Mouse (Mus musculus) CH12.LX (cell line): ENCODE measurements around the gene Txnip. TPM values are rescaled to one million over a fixed set of nuclear protein-coding genes. Genes with fewer than 3 reads are reported as not detected.

Experiments used
- DNase-seq: peaks from one replicate; pipeline ENCODE4 v3.0.0-alpha.2; 2013; ENCODE audit errors: extremely low read depth
- H3K27ac ChIP-seq: 2 replicates; pipeline ENCODE4 v1.5.1; 2012; ENCODE audit warnings: low read depth, mild to moderate bottlenecking, control low read depth, moderate library complexity; ENCODE audit not compliant: insufficient read depth
- H3K27me3 ChIP-seq: replicated peaks from 2 replicates; pipeline ENCODE3; 2012; ENCODE audit warnings: inconsistent platforms
- H3K36me3 ChIP-seq, 2 experiments: replicated peaks in 1 of 2; 2 replicates each; pipeline versions ENCODE3 to v1.6.1; 2012; ENCODE audit warnings: inconsistent platforms in 1 of 2, low read length in 1 of 2, mild to moderate bottlenecking in 1 of 2, mixed read lengths in 1 of 2, moderate library complexity in 1 of 2; ENCODE audit not compliant: control insufficient read depth in 1 of 2, insufficient read depth in 1 of 2
- H3K4me1 ChIP-seq, 2 experiments: 2 replicates each; pipeline ENCODE4 v1.6.1; 2012; ENCODE audit warnings: inconsistent platforms in 1 of 2, moderate library complexity in 1 of 2; ENCODE audit not compliant: insufficient read depth in 2 of 2, control insufficient read depth in 1 of 2
- H3K4me2 ChIP-seq: 2 replicates; pipeline ENCODE4 v1.6.1; 2012; ENCODE audit warnings: low read depth, mild to moderate bottlenecking, control low read depth; ENCODE audit not compliant: poor library complexity, insufficient read depth, severe bottlenecking
- H3K4me3 ChIP-seq, 3 experiments: fragments of 150-350 bp in 1 of 3; sonication (generic) in 1 of 3; replicated peaks in 1 of 3; 2 replicates each; pipeline versions ENCODE3 to v1.5.1; 2011 to 2012; ENCODE audit warnings: low read depth in 2 of 3, low read length in 2 of 3, mild to moderate bottlenecking in 2 of 3, moderate library complexity in 2 of 3, control low read depth in 1 of 3, improper control_type of control experiment in 1 of 3, inconsistent platforms in 1 of 3, mixed read lengths in 1 of 3; ENCODE audit not compliant: poor library complexity in 1 of 3
- H3K79me2 ChIP-seq: replicated peaks from 2 replicates; pipeline ENCODE4 v1.6.1; 2012; ENCODE audit warnings: mild to moderate bottlenecking, moderate library complexity; ENCODE audit not compliant: control insufficient read depth, poor library complexity, insufficient read depth, severe bottlenecking; ENCODE audit errors: extremely low read depth
- H3K9ac ChIP-seq: 2 replicates; pipeline ENCODE4 v1.6.1; 2012; ENCODE audit warnings: low read depth, mild to moderate bottlenecking, control low read depth, moderate library complexity; ENCODE audit not compliant: insufficient read depth
- H3K9me3 ChIP-seq: replicated peaks from 2 replicates; pipeline ENCODE3; 2012; ENCODE audit warnings: low read length, inconsistent platforms, mixed read lengths
- CHD1 ChIP-seq: IDR thresholded peaks from 2 replicates; pipeline ENCODE4 v1.6.1; 2012; ENCODE audit warnings: low read depth, low read length, improper control_type of control experiment, inconsistent platforms
- CTCF ChIP-seq, 2 experiments: IDR thresholded peaks in 1 of 2; conservative IDR thresholded peaks in 1 of 2; 2 replicates each; pipeline ENCODE4 v1.5.1; 2011 to 2012; ENCODE audit warnings: low read depth in 2 of 2, low read length in 2 of 2, improper control_type of control experiment in 1 of 2, inconsistent platforms in 1 of 2, mild to moderate bottlenecking in 1 of 2, moderate library complexity in 1 of 2
- E2F4 ChIP-seq: IDR thresholded peaks from 2 replicates; pipeline ENCODE4 v1.6.1; 2011; ENCODE audit warnings: low read depth, low read length, improper control_type of control experiment; ENCODE audit not compliant: insufficient replicate concordance
- ELF1 ChIP-seq: IDR thresholded peaks from 2 replicates; pipeline ENCODE4 v1.6.1; 2014; ENCODE audit warnings: low read depth, mild to moderate bottlenecking, inconsistent platforms, low read length, improper control_type of control experiment
- EP300 ChIP-seq: IDR thresholded peaks from 2 replicates; pipeline ENCODE4 v1.6.1; 2011; ENCODE audit warnings: low read length, improper control_type of control experiment
- HCFC1 ChIP-seq: IDR thresholded peaks from 2 replicates; pipeline ENCODE4 v1.6.1; 2012; ENCODE audit warnings: low read depth, mild to moderate bottlenecking, inconsistent platforms, low read length, improper control_type of control experiment
- IRF4 ChIP-seq: IDR thresholded peaks from 2 replicates; pipeline ENCODE4 v1.6.1; 2014; ENCODE audit warnings: low read depth, mild to moderate bottlenecking, inconsistent platforms, low read length, improper control_type of control experiment
- JUN ChIP-seq: IDR thresholded peaks from 2 replicates; pipeline ENCODE4 v1.6.1; 2011; ENCODE audit warnings: low read depth, mild to moderate bottlenecking, low read length, improper control_type of control experiment, moderate library complexity; ENCODE audit not compliant: insufficient read depth
- KAT2A ChIP-seq: IDR thresholded peaks from 2 replicates; pipeline ENCODE4 v1.6.1; 2012; ENCODE audit warnings: low read length, improper control_type of control experiment, inconsistent platforms; ENCODE audit not compliant: insufficient replicate concordance
- MAZ ChIP-seq: IDR thresholded peaks from 2 replicates; pipeline ENCODE4 v1.6.1; 2012; ENCODE audit warnings: low read depth, mild to moderate bottlenecking, inconsistent platforms, low read length, improper control_type of control experiment, moderate library complexity
- MEF2A ChIP-seq: IDR thresholded peaks from 2 replicates; pipeline ENCODE4 v1.6.1; 2014; ENCODE audit warnings: low read depth, mild to moderate bottlenecking, inconsistent platforms, low read length, improper control_type of control experiment, borderline replicate concordance
- MXI1 ChIP-seq: IDR thresholded peaks from 2 replicates; pipeline ENCODE4 v1.6.1; 2011; ENCODE audit warnings: mild to moderate bottlenecking, low read depth, low read length, improper control_type of control experiment
- MYC ChIP-seq: IDR thresholded peaks from 2 replicates; pipeline ENCODE4 v1.6.1; 2011; ENCODE audit warnings: low read depth, mild to moderate bottlenecking, improper control_type of control experiment, low read length
- NELFE ChIP-seq: IDR thresholded peaks from 2 replicates; pipeline ENCODE4 v1.6.1; 2011; ENCODE audit warnings: low read depth, low read length, improper control_type of control experiment
- NRF1 ChIP-seq: IDR thresholded peaks from 2 replicates; pipeline ENCODE4 v1.6.1; 2014; ENCODE audit warnings: low read depth, mild to moderate bottlenecking, inconsistent platforms, low read length, improper control_type of control experiment, moderate library complexity
- POLR2A ChIP-seq: IDR thresholded peaks from 2 replicates; pipeline ENCODE4 v1.6.1; 2011; ENCODE audit warnings: low read depth, mild to moderate bottlenecking, improper control_type of control experiment, low read length
- POLR2AphosphoS2 ChIP-seq: IDR thresholded peaks from 2 replicates; pipeline ENCODE4 v1.6.1; 2011; ENCODE audit warnings: low read depth, low read length, improper control_type of control experiment
- SIN3A ChIP-seq: IDR thresholded peaks from 2 replicates; pipeline ENCODE4 v1.6.1; 2012; ENCODE audit warnings: low read length, improper control_type of control experiment, inconsistent platforms
- SMC3 ChIP-seq: IDR thresholded peaks from 2 replicates; pipeline ENCODE4 v1.6.1; 2011; ENCODE audit warnings: low read depth, low read length, improper control_type of control experiment
- TCF12 ChIP-seq: IDR thresholded peaks from 2 replicates; pipeline ENCODE4 v1.6.1; 2014; ENCODE audit warnings: low read depth, mild to moderate bottlenecking, inconsistent platforms, low read length, improper control_type of control experiment
- USF1 ChIP-seq: IDR thresholded peaks from 2 replicates; pipeline ENCODE4 v1.6.1; 2014; ENCODE audit warnings: low read depth, mild to moderate bottlenecking, inconsistent platforms, low read length, improper control_type of control experiment
- ZMIZ1 ChIP-seq: IDR thresholded peaks from 2 replicates; pipeline ENCODE4 v1.6.1; 2012; ENCODE audit warnings: low read depth, mild to moderate bottlenecking, inconsistent platforms, low read length, improper control_type of control experiment
- ZNF384 ChIP-seq: IDR thresholded peaks from 2 replicates; pipeline ENCODE4 v1.6.1; 2012; ENCODE audit warnings: low read depth, low read length, improper control_type of control experiment, inconsistent platforms
- dilution Hi-C: fragments of 300-500 bp; cut with MboI; formaldehyde crosslinking; loops from 2 replicates; pipeline ENCODE4 v1.14.3; 2020; ENCODE audit warnings: low sequenced_read_pairs; ENCODE audit not compliant: extremely low pct_unique_long_range_greater_than_20kb, extremely low pct_ligation_motif_present
- in situ Hi-C: fragments of 300-500 bp; cut with MboI; formaldehyde crosslinking; loops from 3 replicates; pipeline ENCODE4 v1.14.3; 2019; ENCODE audit warnings: low sequenced_read_pairs, low pct_ligation_motif_present, low pct_unique_long_range_greater_than_20kb, mixed read lengths
- polyA plus RNA-seq: library from polyadenylated mRNA; unstranded; fragments of >175 nt; gene quantifications from 2 replicates; pipeline ENCODE4 v1.2.1, GENCODE M21; 2012; ENCODE audit warnings: low read depth; ENCODE audit not compliant: insufficient read length
- total RNA-seq, 2 experiments: library from RNA; depleted of rRNA; stranded (reverse); fragments of 300-350 nt in 1 of 2; fragments of >200 nt in 1 of 2; gene quantifications; 2 replicates each; pipeline ENCODE4 v1.2.3; 2012 to 2014

Gene Txnip
- total and polyA plus RNA-seq, 3 experiments: 41.8 to 220 (median 76.7) TPM

DNA sequence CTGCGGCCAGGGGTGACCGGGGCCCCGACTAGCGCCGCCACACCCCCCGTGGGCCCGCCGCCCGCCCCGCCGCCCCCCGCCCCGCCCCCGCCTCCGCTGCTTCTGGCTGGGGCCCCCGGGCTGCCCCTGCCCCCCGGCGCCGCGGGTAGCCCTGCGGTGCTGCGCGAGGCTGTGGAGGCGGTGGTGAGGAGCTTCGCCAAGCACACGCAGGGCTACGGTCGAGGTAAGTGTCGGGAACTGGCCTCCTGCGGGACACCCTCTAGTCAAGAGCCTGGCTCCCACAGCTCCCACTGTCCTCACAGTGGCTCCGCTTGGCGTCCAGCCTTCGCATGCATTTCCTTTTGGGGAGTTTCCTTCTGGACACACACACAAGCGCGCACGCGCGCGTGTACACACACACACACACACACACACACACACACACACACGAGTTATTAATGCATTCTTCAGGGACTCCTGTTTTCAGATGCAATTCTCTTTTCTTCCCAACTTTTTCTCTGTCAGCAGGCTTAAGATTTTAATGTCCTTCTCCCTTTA, 43.6 kb downstream of the Txnip start:
- in situ Hi-C loops: no loop called here
- dilution Hi-C loops: no loop called here
- Histone ChIP-seq H3K9me3 (peaks cover 14% of the 10 kb centered on the region), H3K79me2 (no peaks in the 10 kb centered on the region), H3K36me3 (peaks cover 0 to 19% of the 10 kb centered on the region in 2 experiments), H3K27ac (no peak overlapping the region), H3K4me1 (peaks cover 4 to 20% of the 10 kb centered on the region in 2 experiments; a peak in 2 of 4 replicates), H3K4me2 (peak overlapping the region; percentile 83), H3K4me3 (peak overlapping the region; percentile 60 to 61 (median 61)), H3K27me3 (no peaks in the 10 kb centered on the region), H3K9ac (peak overlapping the region; percentile 71)
- no peak for DNase-seq
- no peak for TF ChIP-seq CTCF (conservative IDR thresholded peaks at IDR 0.05 in 1 of 2, IDR thresholded peaks at IDR 0.05 in 1 of 2; ENCODE audit: low read depth in 2 of 2, low read length in 2 of 2)
- TF ChIP-seq POLR2AphosphoS2: no peak
- no peak for TF ChIP-seq CHD1
- no peak for TF ChIP-seq USF1
- no peak for TF ChIP-seq ZNF384
- no peak for TF ChIP-seq HCFC1
- TF ChIP-seq MYC: no peak
- no peak for TF ChIP-seq EP300
- peak; percentile 71 for TF ChIP-seq NRF1
- TF ChIP-seq MXI1: 0 out of 2 replicates have a peak, but pooled peaks have one; percentile 8
- TF ChIP-seq TCF12: no peak
- TF ChIP-seq KAT2A: no peak

GRCm38 (mm10) chr3:96601941-96602703, 44.4 kb downstream of the Txnip start:
- peak overlapping the region; percentile 71 for H3K9ac ChIP-seq
- H3K4me2 ChIP-seq: peak overlapping the region; percentile 83
- in situ Hi-C loops (no loop called here), dilution Hi-C loops (no loop called here)
- no peaks in the 10 kb centered on the region for H3K79me2 ChIP-seq
- peaks cover 4 to 20% of the 10 kb centered on the region in 2 experiments; a peak in 2 of 4 replicates for H3K4me1 ChIP-seq
- DNase-seq: no peak
- no peaks in the 10 kb centered on the region for H3K27me3 ChIP-seq
- H3K9me3 ChIP-seq: peaks cover 14% of the 10 kb centered on the region
- no peak overlapping the region for H3K27ac ChIP-seq
- TF ChIP-seq NELFE (no peak), SMC3 (no peak), JUN (no peak), IRF4 (no peak), ELF1 (no peak), SIN3A (no peak), MEF2A (no peak), ZMIZ1 (no peak), POLR2A (no peak), MAZ (no peak), USF1 (no peak), E2F4 (no peak), MYC (no peak)
- H3K36me3 ChIP-seq: peaks cover 0 to 19% of the 10 kb centered on the region in 2 experiments
- peak overlapping the region in 1 of 3 experiments; percentile 61 for H3K4me3 ChIP-seq
